Mouse (Mus musculus) kidney, adult 2 months (tissue): Measurements from ENCODE around the gene Ska2.

Experiments
- CTCF ChIP-seq: fragments of 200-500 bp; conservative IDR thresholded peaks from 2 replicates; pipeline ENCODE4 v1.5.1; 2011; ENCODE audit warnings: low read depth, mild to moderate bottlenecking, control low read depth, low read length, moderate library complexity, mixed read lengths; ENCODE audit not compliant: insufficient read depth, insufficient read length
- POLR2A ChIP-seq: fragments of 200-500 bp; IDR thresholded peaks from one replicate; pipeline ENCODE4 v1.6.1; 2011; ENCODE audit warnings: low read depth, low read length, control low read depth

GRCm38 (mm10) chr11:87126824-87127816, 18.1 kb downstream of the Ska2 start, which contains the start of gene Trim37:
- TF ChIP-seq CTCF (no peak), POLR2A (no peak)
